Mouse (Mus musculus) heart, postnatal 0 days (tissue): ENCODE results near the gene Sfswap.

ENCODE experiments used
- CTCF ChIP-seq: IDR thresholded peaks from 2 replicates; pipeline ENCODE4 v1.5.1; 2016; ENCODE audit warnings: antibody characterized with exemption, control low read depth, low read depth
- EP300 ChIP-seq: IDR thresholded peaks from 2 replicates; pipeline ENCODE4 v1.6.1; 2016; ENCODE audit warnings: antibody characterized with exemption, low read depth

DNA sequence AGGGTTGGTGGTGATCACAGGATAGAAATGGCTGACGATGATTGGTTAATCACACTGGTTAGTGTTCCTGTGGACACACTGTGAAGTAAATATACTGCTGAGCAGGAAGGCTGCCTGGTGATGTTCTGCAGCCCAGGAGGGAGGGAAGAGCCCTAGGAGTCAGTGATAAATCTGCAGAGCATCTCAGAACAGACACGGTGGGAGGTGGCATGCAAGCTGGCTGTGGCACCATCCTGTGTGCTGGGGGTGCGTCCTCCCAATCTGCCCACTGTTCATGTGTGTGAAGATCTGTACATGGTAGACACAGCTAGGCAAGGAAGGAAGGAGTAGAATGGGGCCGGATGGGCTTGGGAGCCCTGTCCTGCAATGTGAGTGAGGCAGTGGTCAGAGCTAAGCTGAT lies 67.6 kb downstream of the Sfswap start:
- TF ChIP-seq EP300, result no peak
- TF ChIP-seq CTCF, result no peak
